In the genomic region with DNA sequence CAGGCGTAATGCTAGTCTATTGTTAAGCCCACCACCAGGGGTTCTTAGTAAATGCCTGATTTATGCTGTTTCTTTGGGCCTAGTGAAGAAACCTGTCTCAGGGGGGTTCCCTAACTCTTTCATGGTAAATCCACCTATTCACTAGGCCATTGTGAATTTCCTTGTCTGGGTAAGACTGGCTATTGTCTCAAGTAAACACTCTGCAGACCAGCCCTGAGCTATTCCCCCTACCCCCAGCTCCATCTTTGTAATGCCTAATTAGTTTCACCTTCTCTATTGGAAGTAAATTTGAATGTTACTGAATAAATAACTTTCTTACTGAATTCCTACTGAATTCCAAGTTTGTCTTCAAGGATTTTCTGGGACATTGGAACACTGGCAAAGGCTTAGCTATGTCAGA, we compare ENCODE assay signal across 8 mouse cellular contexts.
DNase-seq lines count a peak whose midpoint lies in the region; ATAC-seq and TF ChIP-seq lines count a peak whose summit lies in the region.
"Not testable (repeated sequence)": the region's sequence is repeated elsewhere in the genome, so short reads cannot be mapped to it uniquely, and the experiment has no call there.

No protein-coding gene starts in this region.

- ATAC-seq in neural tube, embryonic 11.5 days (ENCODE audit: insufficient read depth, low FRiP score, low TSS enrichment), result 0 out of 2 replicates have a peak, but pooled peaks have one; percentile 58
- ATAC-seq in neural tube, embryonic 12.5 days (ENCODE audit: low FRiP score, low read depth), result 0 out of 2 replicates have a peak, but pooled peaks have one; percentile 53

- TF ChIP-seq POLR2A in ES-Bruce4 (IDR thresholded peaks at IDR 0.05; ENCODE audit: insufficient read depth, low read length), result not testable (repeated sequence)

- not testable (repeated sequence) for TF ChIP-seq CTCF in ES-Bruce4 (IDR thresholded peaks at IDR 0.05; ENCODE audit: low read depth, low read length)

- H3K4me1 ChIP-seq in ES-Bruce4 (ENCODE audit: control insufficient read depth, insufficient read depth, low read length); ES-E14 (ENCODE audit: control insufficient read depth in 2 of 2, insufficient read depth in 2 of 2, low read length in 2 of 2, poor library complexity in 1 of 2); neural tube, embryonic 11.5 days (ENCODE audit: control insufficient read depth, insufficient read depth, low read length); neural tube, embryonic 12.5 days: not testable (repeated sequence)

- 0 out of 2 replicates have a peak, but pooled peaks have one; percentile 17 for TF ChIP-seq EP300 in ES-Bruce4 (IDR thresholded peaks at IDR 0.05; ENCODE audit: insufficient read depth, low read depth, low read length)

- not testable (repeated sequence) for H3K9ac ChIP-seq in ES-Bruce4 (ENCODE audit: low read depth, poor library complexity, severe bottlenecking); ES-E14 (ENCODE audit: insufficient read depth, low read depth, low read length, poor library complexity, severe bottlenecking); neural tube, embryonic 11.5 days (ENCODE audit: low read length); neural tube, embryonic 12.5 days

- in situ Hi-C loops in ES-E14 (cut with MboI; ENCODE audit: low sequenced_read_pairs in 2 of 2, unreplicated experiment in 2 of 2), result not testable (repeated sequence)

- 41% methylated on average over 1 of the region's 1 CpGs for WGBS in neural tube, embryonic 11.5 days
- WGBS in neural tube, embryonic 12.5 days, result 21% methylated on average over 1 of the region's 1 CpGs

- H3K4me3 ChIP-seq in ES-Bruce4 (ENCODE audit: low read depth, low read length); neural tube, embryonic 11.5 days (ENCODE audit: low read depth, low read length); neural tube, embryonic 12.5 days: not testable (repeated sequence)
- peak overlapping the region in 1 of 2 experiments; percentile 23; a peak in 1 of 4 replicates for H3K4me3 ChIP-seq in ES-E14 (ENCODE audit: insufficient read depth in 1 of 2, low read depth in 1 of 2, low read length in 2 of 2, poor library complexity in 1 of 2, severe bottlenecking in 1 of 2)

- not testable (repeated sequence) for H3K27me3 ChIP-seq in ES-Bruce4 (ENCODE audit: control insufficient read depth, insufficient read depth, low read length, poor library complexity, severe bottlenecking); neural tube, embryonic 11.5 days (ENCODE audit: control insufficient read depth, insufficient read depth, low read length); neural tube, embryonic 12.5 days (replicated peaks)

- H3K36me3 ChIP-seq in ES-Bruce4 (ENCODE audit: control insufficient read depth, insufficient read depth, low read length, poor library complexity, severe bottlenecking); ES-E14 (ENCODE audit: control insufficient read depth, insufficient read depth, low read length, poor library complexity, severe bottlenecking); neural tube, embryonic 11.5 days (ENCODE audit: control insufficient read depth, insufficient read depth, low read length); neural tube, embryonic 12.5 days: not testable (repeated sequence)

- peak; percentile 93 for DNase-seq in ES-CJ7 (ENCODE audit: low read depth, low spot score)
- DNase-seq in ES-E14 (ENCODE audit: low read depth, low spot score), result peak; percentile 47
- DNase-seq in R1 (ENCODE audit: low read depth, low spot score), result peak; percentile 98
- peak; percentile 87 for DNase-seq in ZHBTc4 (ENCODE audit: low read depth, low spot score)
- peak; percentile 3 for DNase-seq in mesoderm, embryonic 11.5 days (ENCODE audit: low read depth, low spot score)
- not testable (repeated sequence) for DNase-seq in neural tube, embryonic 11.5 days (ENCODE audit: low spot score)

- peak overlapping the region; percentile 97; the same call in 1 of the 2 replicates for H3K27ac ChIP-seq in ES-Bruce4 (ENCODE audit: insufficient read depth, low read length)
- peak overlapping the region; percentile 99; the same call in 1 of the 2 replicates for H3K27ac ChIP-seq in ES-E14 (ENCODE audit: insufficient read depth, low read depth, low read length, poor library complexity, severe bottlenecking)
- not testable (repeated sequence) for H3K27ac ChIP-seq in neural tube, embryonic 11.5 days (ENCODE audit: low read depth, low read length); neural tube, embryonic 12.5 days

- H3K4me2 ChIP-seq in neural tube, embryonic 11.5 days (ENCODE audit: low read depth); neural tube, embryonic 12.5 days (replicated peaks): not testable (repeated sequence)

- H3K9me3 ChIP-seq in ES-Bruce4 (replicated peaks; ENCODE audit: control insufficient read depth, insufficient read depth, low read length, poor library complexity, severe bottlenecking), result peaks cover 16% of the 10 kb centered on the region
- not testable (repeated sequence) for H3K9me3 ChIP-seq in ES-E14 (ENCODE audit: control insufficient read depth, insufficient read depth, low read depth, low read length); neural tube, embryonic 11.5 days (ENCODE audit: control insufficient read depth, low read length); neural tube, embryonic 12.5 days
